Mouse (Mus musculus): ENCODE results near the gene Dop1b.

DNA sequence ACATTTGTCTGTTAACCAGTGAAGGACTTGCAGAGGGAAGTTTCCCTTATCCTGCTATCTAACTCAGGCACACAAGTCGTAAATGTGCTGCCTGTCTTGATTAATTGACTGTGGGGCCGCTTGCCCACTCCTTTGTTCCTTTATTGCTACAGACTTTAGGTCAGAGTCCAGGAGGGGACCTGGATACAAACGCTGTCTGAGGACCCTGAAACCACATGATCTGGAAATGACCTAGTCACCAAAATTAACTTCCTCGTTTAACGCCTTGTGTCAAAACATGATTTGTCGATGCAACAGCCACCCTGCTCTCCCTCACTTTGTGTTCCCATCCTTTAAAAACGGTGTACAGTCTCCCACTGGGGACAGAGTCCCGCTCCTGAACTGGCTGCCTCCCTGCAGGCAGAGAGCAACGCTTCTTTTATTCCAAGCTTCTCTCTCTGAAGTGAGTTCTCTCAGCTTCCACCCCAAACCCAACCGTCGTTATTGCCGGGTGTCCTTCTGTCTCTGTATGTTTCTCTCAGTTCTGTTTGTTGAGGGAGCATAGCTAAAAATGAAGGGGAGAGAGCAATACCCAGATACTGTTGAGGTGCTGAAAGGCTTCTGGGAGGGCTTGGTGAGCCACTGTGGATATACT lies 107.1 kb downstream of the Dop1b start:
- TF ChIP-seq CTCF (IDR thresholded peaks at IDR 0.05; ENCODE audit: control insufficient read depth, insufficient read depth, low read length) (no peak), POLR2A (IDR thresholded peaks at IDR 0.05; ENCODE audit: borderline replicate concordance, control insufficient read depth, low read depth, low read length) (no peak)
